Mouse (Mus musculus) forebrain, embryonic 10.5 days (tissue): ENCODE data around the gene Ecpas. TPM values are rescaled to one million over a fixed set of nuclear protein-coding genes. Genes with fewer than 3 reads are reported as not detected.

Source experiments
- DNase-seq: peaks from one replicate; pipeline ENCODE4 v3.0.0-alpha.2; 2017; ENCODE audit warnings: low spot score; ENCODE audit errors: extremely low spot score
- H3K27ac ChIP-seq: fragments of 300-500 bp; sonication (generic); 2 replicates; pipeline ENCODE4 v1.5.1; 2016; ENCODE audit warnings: mild to moderate bottlenecking
- H3K27me3 ChIP-seq: fragments of 300-500 bp; sonication (generic); 2 replicates; pipeline ENCODE4 v1.6.1; 2016; ENCODE audit warnings: mild to moderate bottlenecking; ENCODE audit not compliant: poor library complexity, severe bottlenecking
- H3K36me3 ChIP-seq: fragments of 300-500 bp; sonication (generic); replicated peaks from 2 replicates; pipeline ENCODE4 v1.6.1; 2016; ENCODE audit warnings: mild to moderate bottlenecking, moderate library complexity
- H3K4me1 ChIP-seq: fragments of 300-500 bp; sonication (generic); 2 replicates; pipeline ENCODE4 v1.6.1; 2016
- H3K4me3 ChIP-seq: fragments of 300-500 bp; sonication (generic); 2 replicates; pipeline ENCODE4 v1.5.1; 2016; ENCODE audit warnings: mild to moderate bottlenecking, moderate library complexity
- H3K9me3 ChIP-seq: fragments of 300-500 bp; sonication (generic); 2 replicates; pipeline ENCODE4 v1.6.1; 2016; ENCODE audit warnings: mild to moderate bottlenecking, moderate library complexity
- WGBS: fragments of 180-500 bp; shearing (Covaris S2); methylation state at CpG from one replicate; pipeline ENCODE4 v1.1.7; 2016; 5-methylcytosine and 5-hydroxymethylcytosine counted together
- polyA plus RNA-seq: library from polyadenylated mRNA; unstranded; fragments of >200 nt; fragmentation: Nextera tagmentation; extraction: Ambion mirVana; gene quantifications from 2 replicates; pipeline ENCODE4 v1.2.1, GENCODE M21; 2016

The Ecpas gene
- polyA plus RNA-seq, 1 experiment from 2014 or later: 33.9 TPM

- no peaks in the 10 kb centered on the region for H3K9me3 ChIP-seq
- H3K4me1 ChIP-seq: peaks cover 8% of the 10 kb centered on the region; the same call in 1 of the 2 replicates
- H3K4me3 ChIP-seq: no peak overlapping the region
- DNase-seq: no peak
- H3K27me3 ChIP-seq: no peaks in the 10 kb centered on the region
- no peak overlapping the region for H3K27ac ChIP-seq
- no peaks in the 10 kb centered on the region for H3K36me3 ChIP-seq
Observed at GRCm38 (mm10) chr4:58898318-58898717, 14.2 kb downstream of the Ecpas start.

GRCm38 (mm10) chr4:58897436-58897835 lies 15.1 kb downstream of the Ecpas start:
- Histone ChIP-seq H3K27me3 (no peaks in the 10 kb centered on the region), H3K36me3 (no peaks in the 10 kb centered on the region), H3K27ac (no peak overlapping the region), H3K9me3 (no peaks in the 10 kb centered on the region), H3K4me3 (no peak overlapping the region), H3K4me1 (no peaks in the 10 kb centered on the region)
- no peak for DNase-seq
- WGBS: 77% methylated on average over 4 of the region's 4 CpGs

- Histone ChIP-seq H3K4me3 (no peak overlapping the region), H3K36me3 (no peaks in the 10 kb centered on the region), H3K27me3 (no peaks in the 10 kb centered on the region), H3K27ac (no peak overlapping the region), H3K9me3 (no peaks in the 10 kb centered on the region), H3K4me1 (no peaks in the 10 kb centered on the region)
- 90% methylated on average over 7 of the region's 7 CpGs for WGBS
- no peak for DNase-seq
Observed at GRCm38 (mm10) chr4:58894399-58894798, 18.1 kb downstream of the Ecpas start.

GRCm38 (mm10) chr4:58890035-58890782 lies 22.3 kb downstream of the Ecpas start:
- no peak overlapping the region for H3K27ac ChIP-seq
- no peak for DNase-seq
- H3K36me3 ChIP-seq: no peaks in the 10 kb centered on the region
- no peaks in the 10 kb centered on the region for H3K9me3 ChIP-seq
- WGBS: 89% methylated on average over 4 of the region's 4 CpGs
- H3K4me1 ChIP-seq: no peaks in the 10 kb centered on the region
- no peaks in the 10 kb centered on the region for H3K27me3 ChIP-seq
- H3K4me3 ChIP-seq: no peak overlapping the region

GRCm38 (mm10) chr4:58888568-58888967 lies 24.0 kb downstream of the Ecpas start:
- H3K27ac ChIP-seq: no peak overlapping the region

GRCm38 (mm10) chr4:58887626-58888025 lies 24.9 kb downstream of the Ecpas start:
- WGBS: 90% methylated on average over 3 of the region's 3 CpGs
- H3K27ac ChIP-seq: no peak overlapping the region
- DNase-seq: no peak
- no peaks in the 10 kb centered on the region for H3K27me3 ChIP-seq
- no peaks in the 10 kb centered on the region for H3K9me3 ChIP-seq
- no peak overlapping the region for H3K4me3 ChIP-seq
- H3K4me1 ChIP-seq: no peaks in the 10 kb centered on the region
- 0 out of 2 replicates have a peak, but pooled peaks cover 4% of the 10 kb centered on the region for H3K36me3 ChIP-seq

More at GRCm38 (mm10) chr4:58888568-58888967, 24.0 kb downstream of the Ecpas start:
- WGBS: 93% methylated on average over 1 of the region's 1 CpGs
- no peak for DNase-seq
- H3K27me3 ChIP-seq: no peaks in the 10 kb centered on the region
- H3K4me3 ChIP-seq: no peak overlapping the region
- H3K36me3 ChIP-seq: no peaks in the 10 kb centered on the region
- H3K4me1 ChIP-seq: no peaks in the 10 kb centered on the region
- no peaks in the 10 kb centered on the region for H3K9me3 ChIP-seq

- no peaks in the 10 kb centered on the region for H3K4me1 ChIP-seq
- H3K4me3 ChIP-seq: no peak overlapping the region
- H3K9me3 ChIP-seq: no peaks in the 10 kb centered on the region
- WGBS: 87% methylated on average over 3 of the region's 3 CpGs
- H3K36me3 ChIP-seq: peaks cover 13% of the 10 kb centered on the region
- DNase-seq: no peak
- no peak overlapping the region for H3K27ac ChIP-seq
- no peaks in the 10 kb centered on the region for H3K27me3 ChIP-seq
Observed at GRCm38 (mm10) chr4:58886778-58887177, 25.8 kb downstream of the Ecpas start.

- no peak overlapping the region for H3K4me3 ChIP-seq
- 96% methylated on average over 5 of the region's 5 CpGs for WGBS
- DNase-seq: no peak
Observed at GRCm38 (mm10) chr4:58885341-58885740, 27.2 kb downstream of the Ecpas start.

GRCm38 (mm10) chr4:58883841-58884240 lies 28.7 kb downstream of the Ecpas start:
- H3K27ac ChIP-seq: no peak overlapping the region
- no peaks in the 10 kb centered on the region for H3K27me3 ChIP-seq
- no peak overlapping the region for H3K4me3 ChIP-seq
- 87% methylated on average over 2 of the region's 2 CpGs for WGBS
- H3K4me1 ChIP-seq: no peaks in the 10 kb centered on the region
- no peak for DNase-seq
- peaks cover 15% of the 10 kb centered on the region for H3K36me3 ChIP-seq
- no peaks in the 10 kb centered on the region for H3K9me3 ChIP-seq

More at GRCm38 (mm10) chr4:58885341-58885740, 27.2 kb downstream of the Ecpas start:
- Histone ChIP-seq H3K9me3 (no peaks in the 10 kb centered on the region), H3K4me1 (no peaks in the 10 kb centered on the region), H3K27me3 (no peaks in the 10 kb centered on the region), H3K36me3 (peaks cover 15% of the 10 kb centered on the region), H3K27ac (no peak overlapping the region)

GRCm38 (mm10) chr4:58874373-58874772 lies 38.2 kb downstream of the Ecpas start:
- H3K4me3 ChIP-seq: no peak overlapping the region
- WGBS: 92% methylated on average over 4 of the region's 4 CpGs

GRCm38 (mm10) chr4:58867242-58867641 lies 45.3 kb downstream of the Ecpas start:
- no peak for DNase-seq
- H3K9me3 ChIP-seq: no peaks in the 10 kb centered on the region
- WGBS: 97% methylated on average over 6 of the region's 6 CpGs
- H3K36me3 ChIP-seq: peaks cover 46% of the 10 kb centered on the region
- H3K27ac ChIP-seq: no peak overlapping the region
- no peak overlapping the region for H3K4me3 ChIP-seq
- H3K27me3 ChIP-seq: no peaks in the 10 kb centered on the region
- no peaks in the 10 kb centered on the region for H3K4me1 ChIP-seq

More at GRCm38 (mm10) chr4:58874373-58874772, 38.2 kb downstream of the Ecpas start:
- no peak for DNase-seq
- H3K27ac ChIP-seq: no peak overlapping the region
- H3K4me1 ChIP-seq: no peaks in the 10 kb centered on the region
- H3K36me3 ChIP-seq: peaks cover 49% of the 10 kb centered on the region
- H3K9me3 ChIP-seq: no peaks in the 10 kb centered on the region
- no peaks in the 10 kb centered on the region for H3K27me3 ChIP-seq

- Histone ChIP-seq H3K4me3 (no peak overlapping the region), H3K27me3 (no peaks in the 10 kb centered on the region), H3K9me3 (no peaks in the 10 kb centered on the region), H3K36me3 (peaks cover 75% of the 10 kb centered on the region), H3K27ac (no peak overlapping the region), H3K4me1 (no peaks in the 10 kb centered on the region)
- 90% methylated on average over 3 of the region's 3 CpGs for WGBS
- DNase-seq: no peak
Observed at GRCm38 (mm10) chr4:58832908-58833307, 79.6 kb downstream of the Ecpas start.

GRCm38 (mm10) chr4:58825921-58826320 lies 86.6 kb downstream of the Ecpas start:
- 89% methylated on average over 4 of the region's 4 CpGs for WGBS
- H3K4me3 ChIP-seq: no peak overlapping the region
- no peak overlapping the region for H3K27ac ChIP-seq
- no peaks in the 10 kb centered on the region for H3K9me3 ChIP-seq
- H3K4me1 ChIP-seq: no peaks in the 10 kb centered on the region
- H3K27me3 ChIP-seq: no peaks in the 10 kb centered on the region
- DNase-seq: no peak
- H3K36me3 ChIP-seq: peaks cover 83% of the 10 kb centered on the region
